Mouse (Mus musculus) embryonic facial prominence, embryonic 11.5 days (tissue): ENCODE data around the gene Wbp1. TPM values are rescaled to one million over a fixed set of nuclear protein-coding genes. Genes with fewer than 3 reads are reported as not detected.

ENCODE experiments used
- ATAC-seq: fragments of 200-750 bp; cut with Nextera tagmentation; replicated peaks from 2 replicates; pipeline ENCODE4 v1.8.0; 2017; ENCODE audit warnings: low read depth; ENCODE audit not compliant: insufficient number of reproducible peaks, low FRiP score, low TSS enrichment
- DNase-seq: peaks from one replicate; pipeline ENCODE4 v3.0.0-alpha.2; 2015; ENCODE audit warnings: low spot score
- H3K27ac ChIP-seq: fragments of 300-500 bp; sonication (generic); replicated peaks from 2 replicates; pipeline ENCODE4 v1.5.1; 2014; ENCODE audit warnings: mild to moderate bottlenecking, low read depth, low read length, control low read depth
- H3K27me3 ChIP-seq: fragments of 300-500 bp; sonication (generic); 2 replicates; pipeline ENCODE4 v1.6.1; 2014; ENCODE audit warnings: mild to moderate bottlenecking, low read length, moderate library complexity, mixed read lengths; ENCODE audit not compliant: control insufficient read depth, insufficient read depth
- H3K36me3 ChIP-seq: fragments of 300-500 bp; sonication (generic); replicated peaks from 2 replicates; pipeline ENCODE4 v1.6.1; 2014; ENCODE audit warnings: low read depth, mild to moderate bottlenecking, low read length, moderate library complexity, mixed read lengths; ENCODE audit not compliant: control insufficient read depth, insufficient read depth
- H3K4me1 ChIP-seq: fragments of 300-500 bp; sonication (generic); 2 replicates; pipeline ENCODE4 v1.6.1; 2014; ENCODE audit warnings: low read length, mixed read lengths; ENCODE audit not compliant: control insufficient read depth, insufficient read depth
- H3K4me2 ChIP-seq: fragments of 300-500 bp; sonication (generic); 2 replicates; pipeline ENCODE4 v1.6.1; 2014; ENCODE audit warnings: low read depth, mild to moderate bottlenecking, control low read depth, low read length, moderate library complexity
- H3K4me3 ChIP-seq: fragments of 300-500 bp; sonication (generic); 2 replicates; pipeline ENCODE4 v1.5.1; 2014; ENCODE audit warnings: low read depth, low read length, control low read depth
- H3K9ac ChIP-seq: fragments of 300-500 bp; sonication (generic); replicated peaks from 2 replicates; pipeline ENCODE4 v1.6.1; 2014; ENCODE audit warnings: mild to moderate bottlenecking, control low read depth, low read length
- H3K9me3 ChIP-seq: fragments of 300-500 bp; sonication (generic); replicated peaks from 2 replicates; pipeline ENCODE4 v1.6.1; 2016; ENCODE audit warnings: mild to moderate bottlenecking, low read length, inconsistent platforms, mixed read lengths; ENCODE audit not compliant: control insufficient read depth
- WGBS: fragments of 180-500 bp; shearing (Covaris S2); extraction: QIAGEN DNeasy Blood & Tissue Kit; methylation state at CpG from one replicate; pipeline ENCODE4 v1.1.7; 2014; 5-methylcytosine and 5-hydroxymethylcytosine counted together
- polyA plus RNA-seq: library from polyadenylated mRNA; unstranded; fragments of >200 nt; fragmentation: Nextera tagmentation; extraction: Ambion mirVana; gene quantifications from 2 replicates; pipeline ENCODE4 v1.2.1, GENCODE M21; 2014

The Wbp1 gene
- polyA plus RNA-seq, 1 experiment from 2014 or later: 146 TPM

DNA sequence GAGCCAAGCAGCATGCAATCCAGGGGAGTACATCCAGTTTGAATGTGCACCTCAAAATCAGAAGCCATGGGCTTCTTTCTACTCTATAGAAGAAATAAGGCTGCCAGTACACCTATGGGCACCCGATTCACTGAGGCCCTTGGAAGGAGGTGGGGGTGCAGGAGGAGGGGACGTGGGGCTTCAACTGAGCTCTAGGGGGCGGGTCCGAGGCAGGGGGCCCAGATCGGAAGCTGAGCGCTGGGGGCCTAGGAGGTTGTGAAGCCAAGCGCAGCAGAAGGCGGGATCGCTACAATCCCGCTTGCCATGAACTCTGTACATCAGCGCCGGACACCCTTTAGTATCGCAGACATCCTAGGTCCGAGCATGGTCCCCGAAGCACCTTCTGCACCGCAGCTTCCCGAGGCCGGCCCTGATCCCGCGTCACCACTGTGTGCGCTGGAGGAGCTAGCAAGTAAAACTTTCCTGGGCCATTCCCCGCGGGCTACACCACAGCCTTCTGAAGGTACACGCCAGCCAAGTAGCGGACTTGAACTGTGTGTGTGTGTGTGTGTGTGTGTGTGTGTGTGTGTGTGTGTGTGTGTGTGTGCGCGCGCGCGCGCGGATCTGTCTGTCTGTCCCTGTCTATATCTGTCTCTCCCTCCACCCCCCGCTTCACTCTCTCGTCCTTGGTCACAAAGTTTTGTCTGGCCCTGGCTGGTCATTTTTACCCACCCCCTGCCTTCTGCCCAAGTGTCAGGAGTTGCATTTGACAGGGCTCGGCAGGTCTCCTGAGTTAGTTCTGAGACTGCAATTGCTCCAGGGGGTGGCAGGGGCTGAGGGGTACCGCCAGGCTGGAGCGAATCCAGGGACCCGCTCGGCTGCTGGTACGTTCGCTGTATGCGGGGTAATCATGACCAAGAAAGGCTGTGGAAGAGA lies 35.0 kb downstream of the Wbp1 start, which contains the start of gene Lbx2:
Gene Lbx2 (plus strand): TSS at position 247 of the 915 bp plus-strand sequence.
- 4% methylated on average over 40 of the region's 42 CpGs for WGBS

DNA sequence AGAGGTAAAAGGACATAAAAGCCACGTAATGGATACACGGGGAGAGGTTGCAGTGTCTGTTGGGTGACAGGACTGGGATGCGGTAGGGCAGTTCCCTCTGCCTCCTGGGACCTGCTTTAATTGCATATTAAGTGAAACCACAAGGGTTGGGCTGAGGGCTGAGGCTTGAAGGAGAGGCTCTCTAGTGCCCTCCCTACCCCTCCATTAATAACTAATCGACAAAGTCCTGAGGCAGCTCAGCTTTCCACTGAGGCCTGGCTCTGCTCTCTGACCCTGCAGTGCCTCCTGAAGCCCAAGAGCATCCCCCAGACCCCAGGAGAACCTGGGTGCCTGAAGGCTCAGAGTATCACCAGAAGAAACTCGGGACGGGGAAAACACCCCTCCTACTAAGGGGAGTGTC lies 36.9 kb downstream of the Wbp1 start:
- no peaks in the 10 kb centered on the region for H3K36me3 ChIP-seq
- H3K4me2 ChIP-seq: no peak overlapping the region
- no peaks in the 10 kb centered on the region for H3K9me3 ChIP-seq
- H3K27ac ChIP-seq: no peak overlapping the region
- no peak overlapping the region for H3K4me3 ChIP-seq
- 4% methylated on average over 6 of the region's 6 CpGs for whole genome bisulfite sequencing
- DNase-seq (no peak), ATAC-seq (0 out of 2 replicates have a peak, but pooled peaks have one; percentile 5)
- peaks cover 8% of the 10 kb centered on the region for H3K4me1 ChIP-seq
- H3K9ac ChIP-seq: no peak overlapping the region
- H3K27me3 ChIP-seq: peaks cover 62% of the 10 kb centered on the region

More for the DNA sequence above, 35.0 kb downstream of the Wbp1 start, which contains the start of gene Lbx2:
- Histone ChIP-seq H3K9ac (peak within 1 kb of the TSS; percentile 4), H3K36me3 (no peaks in the 10 kb centered on the region), H3K4me2 (peak within 1 kb of the TSS; percentile 33), H3K4me1 (peaks cover 8% of the 10 kb centered on the region), H3K9me3 (no peaks in the 10 kb centered on the region), H3K27ac (no peak within 1 kb of the TSS), H3K4me3 (peak within 1 kb of the TSS; percentile 6; the same call in 1 of the 2 replicates), H3K27me3 (peaks cover 72% of the 10 kb centered on the region)
- ATAC-seq: no peak
- DNase-seq: no peak

- H3K27me3 ChIP-seq: peaks cover 57% of the 10 kb centered on the region
- H3K4me3 ChIP-seq: no peak overlapping the region
- H3K36me3 ChIP-seq: no peaks in the 10 kb centered on the region
- DNase-seq (no peak), ATAC-seq (no peak)
- H3K4me1 ChIP-seq: peaks cover 8% of the 10 kb centered on the region
- WGBS: 6% methylated on average over 5 of the region's 5 CpGs
- no peaks in the 10 kb centered on the region for H3K9me3 ChIP-seq
- peak overlapping the region; percentile 35; the same call in 1 of the 2 replicates for H3K27ac ChIP-seq
- peak overlapping the region; percentile 13 for H3K9ac ChIP-seq
- H3K4me2 ChIP-seq: no peak overlapping the region; the same call in 1 of the 2 replicates
These were observed 37.9 kb downstream of the Wbp1 start for GRCm38 (mm10) chr6:83083497-83083896.

DNA sequence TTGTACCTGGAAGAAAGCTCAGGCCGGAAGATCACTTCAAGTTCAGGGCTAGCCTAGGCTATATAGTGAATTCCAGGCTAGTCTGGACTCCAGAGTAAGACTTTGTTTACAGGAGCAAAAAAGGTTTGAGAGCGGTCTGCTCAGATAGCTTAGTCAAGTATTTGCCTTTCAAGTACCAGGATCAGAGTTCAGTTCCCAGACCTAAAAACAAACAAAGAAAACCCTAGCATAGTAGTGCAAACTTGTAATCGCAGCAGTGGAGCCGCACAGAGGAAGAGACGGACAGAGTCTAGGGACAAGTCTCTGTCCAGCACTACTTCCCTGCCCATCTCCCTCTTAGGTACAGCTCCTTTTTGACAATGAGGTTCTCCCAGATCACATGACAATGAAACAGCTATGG lies 41.1 kb downstream of the Wbp1 start:
- H3K4me1 ChIP-seq: peaks cover 8% of the 10 kb centered on the region
- H3K27me3 ChIP-seq: peaks cover 26% of the 10 kb centered on the region
- no peak overlapping the region for H3K4me2 ChIP-seq
- H3K27ac ChIP-seq: no peak overlapping the region
- 94% methylated on average over 5 of the region's 5 CpGs for WGBS
- ATAC-seq: no peak
- H3K9me3 ChIP-seq: no peaks in the 10 kb centered on the region
- H3K9ac ChIP-seq: no peak overlapping the region
- no peak overlapping the region for H3K4me3 ChIP-seq
- no peaks in the 10 kb centered on the region for H3K36me3 ChIP-seq
- DNase-seq: no peak

- 0% methylated on average over 38 of the region's 46 CpGs for WGBS
- Histone ChIP-seq H3K27me3 (peaks cover 18% of the 10 kb centered on the region), H3K27ac (peak overlapping the region; percentile 71)
These were observed 43.0 kb downstream of the Wbp1 start for GRCm38 (mm10) chr6:83078324-83078858.

DNA sequence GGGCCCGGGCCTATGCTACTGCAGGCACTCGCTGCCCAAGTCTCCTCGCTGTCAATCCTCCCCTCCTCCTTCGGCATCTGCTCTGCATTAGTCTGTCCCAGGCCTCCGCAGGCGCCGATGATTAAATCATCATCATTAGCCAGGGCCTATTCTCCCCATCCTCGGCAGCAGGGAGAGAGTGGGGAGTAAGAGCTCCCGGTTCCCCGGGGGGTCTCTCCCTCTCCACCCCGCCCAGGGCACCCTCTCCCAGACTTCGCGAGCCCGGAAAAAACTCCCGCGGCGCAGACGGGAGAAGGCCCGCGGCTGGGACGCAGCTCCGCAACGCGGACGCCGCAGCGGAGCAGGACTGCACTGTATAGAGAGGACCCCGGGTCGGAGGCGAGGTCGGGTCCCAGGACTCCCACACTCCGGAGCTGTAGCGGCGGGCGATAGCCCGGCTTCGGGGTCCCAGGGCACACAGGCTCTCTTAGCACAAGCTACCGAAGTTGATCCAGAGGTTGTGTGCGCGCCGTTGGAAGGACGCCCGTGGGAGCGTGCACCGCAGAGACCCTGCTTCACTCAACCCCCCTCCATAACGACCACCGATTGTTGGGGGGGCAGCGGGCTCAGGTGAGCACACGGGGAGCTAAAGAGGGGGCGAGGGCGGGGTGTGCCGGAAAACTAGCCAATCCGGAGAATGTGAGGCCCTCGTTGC lies 43.6 kb downstream of the Wbp1 start, which contains the start of gene Pcgf1:
Gene Pcgf1 (plus strand): TSS at position 240 of the 694 bp plus-strand sequence.
- peak; percentile 100 for DNase-seq
- peak within 1 kb of the TSS; percentile 71 for H3K27ac ChIP-seq
- H3K4me3 ChIP-seq: peak within 1 kb of the TSS; percentile 45
- H3K4me2 ChIP-seq: peak within 1 kb of the TSS; percentile 75
- peak within 1 kb of the TSS; percentile 63 for H3K9ac ChIP-seq
- peak; percentile 84 for ATAC-seq
- H3K27me3 ChIP-seq: peaks cover 14% of the 10 kb centered on the region
- H3K9me3 ChIP-seq: no peaks in the 10 kb centered on the region
- WGBS: under 1% methylated on average over 54 of the region's 54 CpGs
- no peaks in the 10 kb centered on the region for H3K36me3 ChIP-seq
- H3K4me1 ChIP-seq: no peaks in the 10 kb centered on the region

More at GRCm38 (mm10) chr6:83078324-83078858, 43.0 kb downstream of the Wbp1 start:
- Histone ChIP-seq H3K9ac (peak overlapping the region; percentile 63), H3K4me1 (no peaks in the 10 kb centered on the region), H3K4me2 (peak overlapping the region; percentile 65), H3K36me3 (no peaks in the 10 kb centered on the region), H3K9me3 (no peaks in the 10 kb centered on the region), H3K4me3 (peak overlapping the region; percentile 45)
- peak; percentile 93 for DNase-seq
- peak; percentile 82 for ATAC-seq

DNA sequence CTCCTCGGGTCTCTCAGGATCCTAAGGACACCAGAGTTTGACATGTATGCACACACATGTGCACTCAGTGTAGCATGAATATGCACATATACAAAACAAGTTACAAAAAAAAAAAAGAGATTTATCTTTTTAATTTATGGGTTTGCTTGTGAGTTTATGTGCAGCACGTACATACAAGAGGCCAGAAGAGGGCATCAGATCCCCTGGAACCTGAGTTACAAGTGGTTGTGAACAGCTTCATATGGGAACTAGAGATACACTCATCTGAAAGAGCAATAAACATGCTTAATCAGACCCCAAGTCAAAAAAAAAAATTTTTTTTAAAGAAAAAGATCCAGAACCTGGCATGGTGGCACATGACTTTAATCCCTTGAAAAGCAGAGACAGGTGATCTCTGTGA lies 46.4 kb downstream of the Wbp1 start:
- Histone ChIP-seq H3K9me3 (no peaks in the 10 kb centered on the region), H3K27me3 (peaks cover 38% of the 10 kb centered on the region), H3K4me1 (peaks cover 4% of the 10 kb centered on the region), H3K9ac (no peak overlapping the region), H3K4me2 (no peak overlapping the region), H3K4me3 (no peak overlapping the region), H3K27ac (no peak overlapping the region), H3K36me3 (no peaks in the 10 kb centered on the region)
- DNase-seq (no peak), ATAC-seq (no peak)
- WGBS: 19% methylated on average over 2 of the region's 2 CpGs
